Mouse (Mus musculus) lung, adult 10 weeks (tissue): ENCODE data around the gene Sdf2l1. TPM values are rescaled to one million over a fixed set of nuclear protein-coding genes. Genes with fewer than 3 reads are reported as not detected.

ENCODE experiments used
- polyA plus RNA-seq: library from polyadenylated mRNA; stranded (reverse); fragments of 350-450 nt; fragmentation: Illumina TruSeq; extraction: RNeasy Lipid Tissue Mini Kit (QIAGEN cat#74804); gene quantifications from one replicate; pipeline ENCODE4 v1.2.3, GENCODE M21; 2014; ENCODE audit warnings: low read depth, low replicate concordance; ENCODE audit not compliant: insufficient read depth

The Sdf2l1 gene
- 37.1 TPM for polyA plus RNA-seq

DNA sequence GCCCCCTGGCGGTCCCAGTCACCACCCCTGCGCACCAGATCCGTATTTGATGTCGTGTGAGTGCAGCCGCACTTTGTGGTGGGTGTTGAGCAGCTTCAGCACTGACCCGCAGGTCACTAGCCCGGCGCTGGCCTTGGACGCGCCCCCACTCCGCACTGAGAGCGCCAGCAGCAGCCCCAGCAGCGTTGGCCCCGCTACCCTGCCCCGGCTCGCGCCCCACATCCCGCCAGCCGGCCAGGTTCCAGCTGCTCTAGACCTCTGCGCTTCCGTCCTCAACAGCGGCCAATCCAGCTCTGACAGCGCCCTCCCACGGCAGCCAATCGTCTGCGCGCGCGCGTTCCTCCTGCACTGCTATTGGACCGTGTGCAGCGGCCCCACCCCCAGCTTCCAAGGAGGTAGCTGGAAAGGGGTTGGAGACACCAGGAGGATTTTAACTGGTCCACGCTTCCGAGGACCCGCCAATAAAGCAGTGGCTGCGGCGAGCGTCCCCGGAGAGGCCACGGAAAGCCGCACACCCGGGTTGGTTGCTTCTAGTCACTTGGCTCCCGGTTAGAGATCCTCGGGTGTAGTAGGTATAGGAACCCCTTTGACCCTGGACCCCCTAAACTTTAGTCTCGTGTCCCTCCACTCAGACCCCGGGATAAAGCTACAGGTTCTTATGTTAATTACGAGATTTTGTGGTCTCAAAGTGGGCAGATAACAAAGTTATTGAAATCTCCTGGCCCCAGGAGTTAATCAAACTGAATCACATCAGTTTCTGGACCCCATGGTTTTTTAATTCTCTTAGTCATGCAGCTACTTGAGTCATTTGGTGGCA is at the start of gene Sdf2l1:
Gene Sdf2l1 (minus strand): TSS at position 295 of the 817 bp plus-strand sequence.

DNA sequence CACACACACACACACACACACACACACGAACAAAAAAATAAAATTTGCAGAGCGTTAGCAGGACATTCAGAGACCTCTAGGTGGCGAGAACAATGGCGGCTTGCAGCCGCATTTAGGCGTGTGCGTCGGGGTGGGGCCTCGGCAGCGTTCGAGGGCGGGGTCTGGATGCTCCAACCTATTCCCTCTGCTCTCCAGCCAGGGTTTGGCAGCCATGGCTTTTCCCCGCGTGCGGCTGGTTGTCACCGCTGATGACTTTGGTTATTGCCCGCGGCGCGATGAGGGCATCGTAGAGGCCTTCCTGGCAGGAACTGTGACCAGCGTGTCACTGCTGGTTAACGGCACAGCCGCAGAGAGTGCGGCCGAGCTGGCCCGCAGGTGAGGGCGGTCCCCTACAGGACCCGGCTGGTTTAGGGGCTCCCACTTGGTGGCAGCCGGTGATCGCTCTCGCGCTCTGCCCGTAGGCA is 14.6 kb upstream of the Sdf2l1 start, which contains the start of gene Ccdc116:
Gene Ccdc116 (minus strand): TSS at position 458 of the 464 bp plus-strand sequence.

GRCm38 (mm10) chr16:17144339-17144738 is 12.2 kb upstream of the Sdf2l1 start, which contains the start of gene Ydjc:
Gene Ydjc (plus strand): TSS chr16:17144621.

DNA sequence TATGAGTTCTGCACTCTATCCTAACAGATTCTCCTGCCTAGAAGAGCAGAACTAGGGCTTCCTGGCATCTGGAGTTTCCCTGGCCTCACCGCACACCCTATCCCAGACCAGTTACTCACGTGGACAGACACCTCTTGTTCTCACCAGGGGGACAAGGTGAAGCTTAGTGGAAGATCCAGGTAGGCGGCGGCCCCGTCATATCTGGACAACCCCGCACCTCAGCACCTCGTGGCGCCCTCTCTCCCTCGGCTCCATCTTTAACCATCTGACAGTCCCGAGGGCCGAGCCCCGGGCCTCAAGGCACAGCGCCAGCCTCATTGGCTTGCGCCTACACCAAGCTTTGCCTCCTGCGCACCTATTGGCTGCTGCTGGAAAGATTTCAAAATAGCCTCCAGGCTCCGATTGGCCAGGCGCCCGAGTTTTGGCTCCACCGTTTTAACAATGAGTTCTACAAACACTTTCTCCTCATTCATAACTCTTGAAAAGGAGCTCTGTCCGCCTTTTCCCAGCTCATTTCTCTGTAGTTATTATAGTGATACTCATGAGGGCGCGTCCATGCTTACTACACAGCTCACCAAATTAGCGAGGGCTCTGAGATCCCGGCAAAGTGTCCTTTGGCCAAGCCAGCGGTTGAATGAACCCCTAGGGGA is 7.2 kb downstream of the Sdf2l1 start, which contains the start of gene 2610318N02Rik:
Gene 2610318N02Rik (minus strand): TSS at position 297 of the 650 bp plus-strand sequence.

GRCm38 (mm10) chr16:17110771-17111743 is 21.1 kb downstream of the Sdf2l1 start, which contains the start of gene Ppil2:
Gene Ppil2 (minus strand): TSS chr16:17111257.

Other genes with a start within 250 kb of the Sdf2l1 start
- 31.5 TPM for gene Ppm1f, start 235.9 kb downstream of the Sdf2l1 start, polyA plus RNA-seq
- gene Mapk1, start 149.0 kb downstream of the Sdf2l1 start, polyA plus RNA-seq: 47.7 TPM
- gene Ypel1, start 62.7 kb downstream of the Sdf2l1 start, polyA plus RNA-seq: 2.1 TPM
- gene Ppil2, start 21.1 kb downstream of the Sdf2l1 start, polyA plus RNA-seq: 38.8 TPM
- 0.53 TPM for gene 2610318N02Rik, start 7.2 kb downstream of the Sdf2l1 start, polyA plus RNA-seq
- 1.2 TPM for gene Ydjc, start 12.2 kb upstream of the Sdf2l1 start, polyA plus RNA-seq
- 0.15 TPM for gene Ccdc116, start 14.8 kb upstream of the Sdf2l1 start, polyA plus RNA-seq
- 95.1 TPM for gene Ube2l3, start 70.3 kb upstream of the Sdf2l1 start, polyA plus RNA-seq
- gene Rimbp3, start 76.2 kb upstream of the Sdf2l1 start, polyA plus RNA-seq: not detected
- 0.52 TPM for gene Hic2, start 101.2 kb upstream of the Sdf2l1 start, polyA plus RNA-seq
- 3.7 TPM for gene Tmem191c, start 143.7 kb upstream of the Sdf2l1 start, polyA plus RNA-seq
- gene Serpind1, start 199.0 kb upstream of the Sdf2l1 start, polyA plus RNA-seq: 1.6 TPM